Mouse (Mus musculus): ENCODE measurements at regions not wholly inside any gene's neighbourhood (a gene's known extent, or its start where the extent isn't known, plus 50 kb on each side); places are given as distances from the start of the nearest gene placed in this dataset.

DNA sequence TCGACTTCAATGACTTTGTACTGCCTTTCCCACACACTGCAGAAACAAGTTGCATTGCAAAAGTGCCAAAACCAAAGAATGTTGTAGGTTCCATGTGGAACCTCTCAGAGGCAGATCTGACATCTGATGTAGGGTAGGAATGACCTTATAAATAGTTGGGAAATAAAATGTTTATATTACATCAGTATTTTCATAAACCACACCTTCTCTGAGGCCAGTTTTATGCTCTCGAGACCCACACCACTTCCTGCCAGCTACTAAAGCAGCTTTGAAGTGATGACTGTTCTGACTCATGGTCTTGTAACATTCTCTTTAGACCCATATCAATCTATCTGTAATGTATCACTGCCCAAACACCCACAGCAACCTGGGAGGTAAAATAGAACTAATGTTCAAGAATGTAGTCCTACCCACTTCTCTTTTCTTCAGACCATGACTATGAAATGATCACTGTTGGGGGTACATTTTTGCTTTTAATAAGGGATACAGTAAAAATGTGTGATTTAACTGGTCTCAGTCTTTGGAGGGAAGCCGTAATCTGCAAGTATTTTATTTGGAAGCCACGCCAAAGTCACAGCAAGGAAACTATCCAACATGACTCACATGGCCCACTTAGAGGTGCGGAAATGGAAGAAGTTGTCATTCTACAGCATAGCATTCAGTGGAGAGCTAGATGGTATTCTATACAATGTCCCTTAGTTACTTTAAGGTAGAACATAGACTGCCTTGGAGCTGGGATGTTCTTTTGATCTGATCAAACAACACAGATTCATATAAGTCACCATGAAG is 199.4 kb downstream of the Snx13 start:
- DNase-seq (ENCODE audit: low read depth, low spot score): no peak

DNA sequence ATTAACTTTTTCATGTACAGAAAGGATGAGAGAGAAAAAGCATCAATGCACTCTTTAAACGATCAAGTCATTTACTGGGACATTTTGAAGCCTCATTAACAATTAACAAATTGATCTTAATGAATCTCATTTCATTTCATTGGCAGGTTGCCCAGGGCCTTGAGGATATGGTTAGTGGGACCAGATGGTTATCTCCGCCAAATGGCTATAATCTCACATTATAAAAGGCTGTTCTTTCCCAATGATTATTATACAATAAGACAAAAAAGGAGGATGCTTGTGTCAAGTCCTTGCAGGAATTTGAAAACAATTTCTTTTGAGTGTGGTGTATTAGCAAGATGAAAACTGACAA is 185.3 kb downstream of the Snx13 start:
- DNase-seq (ENCODE audit: low read depth, low spot score): no peak

DNA sequence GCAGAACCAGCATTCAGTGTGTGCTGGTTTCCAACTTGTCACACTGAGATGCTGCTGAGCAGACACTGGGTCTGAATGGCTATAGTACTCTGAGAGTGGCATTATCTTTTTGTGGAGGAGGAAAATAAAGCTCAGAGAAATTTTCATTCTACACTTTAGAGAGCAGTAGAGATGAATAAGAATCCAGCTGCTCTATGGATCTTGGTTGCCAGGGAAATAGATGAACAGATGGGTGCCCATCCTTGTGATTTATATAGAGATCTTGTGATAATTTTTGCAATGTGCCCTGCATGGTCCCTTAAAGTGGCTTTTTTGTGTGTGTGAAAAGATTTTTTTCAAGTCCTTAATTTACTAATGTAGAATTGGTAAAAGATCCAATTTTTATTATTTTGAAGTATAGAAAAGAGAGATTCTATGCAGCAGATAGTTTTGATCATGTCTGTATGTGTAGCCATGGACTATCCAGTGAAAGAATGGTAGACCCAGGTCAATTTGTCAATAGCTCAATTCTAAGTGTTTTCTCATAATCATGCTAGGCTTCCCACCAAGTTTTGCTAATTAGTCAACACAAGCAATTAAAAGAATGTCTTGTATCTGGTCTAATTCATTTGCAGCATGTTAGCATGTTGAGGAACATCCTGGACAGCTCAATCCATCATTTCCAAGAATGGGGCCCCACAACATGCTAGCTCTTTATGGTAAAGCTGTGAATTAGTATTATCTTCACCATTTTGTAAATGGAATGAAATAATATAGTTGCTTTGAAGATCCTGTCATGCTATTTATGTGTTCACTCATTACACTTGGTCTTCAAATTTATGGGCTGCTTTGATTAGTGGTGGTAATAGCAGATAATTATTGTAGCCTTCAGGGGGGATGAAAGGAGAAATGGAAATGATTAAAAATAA is 184.7 kb downstream of the Snx13 start:
- no peak for DNase-seq (ENCODE audit: low read depth, low spot score)

DNA sequence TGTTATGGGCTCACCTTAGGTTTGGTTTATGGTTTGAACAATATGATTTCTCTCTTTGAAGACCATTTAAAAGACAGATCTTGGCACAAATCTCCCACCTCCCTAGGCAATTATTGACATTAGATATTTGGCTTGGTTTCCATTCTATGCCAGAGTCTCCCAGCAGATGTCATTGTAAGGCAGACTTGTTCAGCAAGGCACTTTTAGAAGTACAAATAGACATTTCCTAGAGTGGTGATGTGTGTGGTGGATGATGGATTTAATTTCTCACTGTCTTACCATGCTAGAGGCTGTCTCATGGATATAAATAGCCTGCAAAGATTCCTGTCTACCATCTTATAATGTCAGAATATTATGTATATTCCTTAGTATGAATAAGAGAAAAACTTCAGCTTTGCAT is 173.4 kb downstream of the Snx13 start:
- no peak for DNase-seq (ENCODE audit: low read depth, low spot score)

GRCm38 (mm10) chr12:35220002-35220401 is 173.0 kb downstream of the Snx13 start:
- no peak for DNase-seq (ENCODE audit: low read depth, low spot score)

GRCm38 (mm10) chr12:35216725-35217124 is 169.7 kb downstream of the Snx13 start:
- DNase-seq (ENCODE audit: low read depth, low spot score): no peak

GRCm38 (mm10) chr12:35209399-35209798 is 162.4 kb downstream of the Snx13 start:
- DNase-seq (ENCODE audit: low read depth, low spot score): no peak

DNA sequence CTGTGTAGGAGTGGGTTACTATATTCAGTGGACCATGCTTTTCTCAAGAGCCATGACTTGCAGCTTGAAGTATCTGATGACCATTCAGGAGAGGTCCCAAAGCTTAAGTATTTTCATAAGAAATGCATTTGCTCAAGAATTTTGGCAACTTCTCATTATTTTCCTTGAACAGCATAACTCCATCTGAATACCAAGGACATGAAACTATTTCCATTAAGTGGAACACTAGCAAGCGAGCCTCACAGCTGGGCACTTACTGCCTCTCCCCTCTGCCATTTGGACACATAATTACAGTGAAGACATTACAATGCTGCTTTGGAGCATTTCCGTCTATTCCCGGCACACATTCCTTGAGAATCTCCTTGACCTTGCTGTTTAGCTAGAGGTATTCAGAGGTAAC is 160.6 kb downstream of the Snx13 start:
- no peak for DNase-seq (ENCODE audit: low read depth, low spot score)

DNA sequence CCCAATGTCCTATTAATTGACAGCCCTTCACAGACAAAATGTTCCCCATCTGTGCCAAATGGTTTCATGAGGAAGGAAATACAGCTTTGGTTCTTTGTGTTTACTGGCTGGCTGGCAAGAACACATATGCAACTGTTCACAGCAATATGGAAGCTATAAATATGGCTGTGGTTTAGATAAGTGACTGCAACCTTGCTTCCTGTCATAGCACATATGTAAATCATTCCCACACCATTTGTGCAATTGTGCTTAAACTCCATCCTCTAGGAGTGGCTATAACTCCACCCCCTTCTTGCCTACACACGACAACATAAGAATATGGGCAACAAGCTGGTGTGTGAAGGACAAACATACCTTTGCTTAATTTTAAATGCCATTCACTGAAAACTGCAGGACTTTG is 156.4 kb downstream of the Snx13 start:
- no peak for DNase-seq (ENCODE audit: low read depth, low spot score)

GRCm38 (mm10) chr12:35200110-35200509 is 153.1 kb downstream of the Snx13 start:
- DNase-seq (ENCODE audit: low read depth, low spot score): no peak
